Mouse (Mus musculus) heart, postnatal 25 days (tissue): Measurements from ENCODE around the gene Olfr1019. TPM values are rescaled to one million over a fixed set of nuclear protein-coding genes. Genes with fewer than 3 reads are reported as not detected.

ENCODE experiments used
- DNase-seq: peaks from one replicate; pipeline ENCODE4 v3.0.0; 2022; ENCODE audit warnings: low spot score
- intact Hi-C: fragments of 180-260 bp; cut with DNase I; formaldehyde crosslinking; loops from one replicate; pipeline ENCODE4 v1.15.1; 2025
- total RNA-seq, 2 experiments: library from RNA; stranded (reverse); gene quantifications; 2 replicates each; pipeline ENCODE4 v1.2.3; 2021

Gene Olfr1019
- total RNA-seq, result not detected

GRCm38 (mm10) chr2:85845383-85845782, at the start of gene Olfr1019:
Gene Olfr1019, minus strand, starts transcription at chr2:85845483.
- intact Hi-C loops, result no loop called here
- no peak for DNase-seq

- DNase-seq, result no peak
- intact Hi-C loops, result no loop called here
Observed at GRCm38 (mm10) chr2:85885340-85885739, 40.1 kb upstream of the Olfr1019 start, which contains the start of gene Olfr1023. Gene Olfr1023, plus strand, starts transcription at chr2:85885640.

DNA sequence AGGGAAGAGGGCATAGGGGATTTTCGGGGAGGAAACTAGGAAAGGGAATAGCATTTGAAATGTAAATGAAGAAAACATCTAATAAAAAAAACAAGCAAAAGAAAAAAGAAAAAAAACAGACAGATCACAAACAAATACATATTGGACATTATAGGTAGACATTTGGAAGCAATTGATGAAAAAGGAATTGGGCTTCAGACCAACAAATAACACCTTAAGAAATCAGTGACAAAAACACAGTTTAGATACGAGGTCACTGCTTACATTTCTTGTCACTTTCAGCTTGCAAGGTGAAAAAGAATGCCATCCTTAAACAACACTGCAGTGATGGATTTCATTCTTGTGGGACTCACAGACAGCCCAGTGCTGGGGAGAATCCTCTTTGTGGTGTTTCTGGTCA, 23.0 kb upstream of the Olfr1019 start, which contains the start of gene Olfr1022:
TSS of gene Olfr1022 (plus strand) at position 301 of the 400 bp plus-strand sequence.
- DNase-seq, result no peak
- intact Hi-C loops, result no loop called here

DNA sequence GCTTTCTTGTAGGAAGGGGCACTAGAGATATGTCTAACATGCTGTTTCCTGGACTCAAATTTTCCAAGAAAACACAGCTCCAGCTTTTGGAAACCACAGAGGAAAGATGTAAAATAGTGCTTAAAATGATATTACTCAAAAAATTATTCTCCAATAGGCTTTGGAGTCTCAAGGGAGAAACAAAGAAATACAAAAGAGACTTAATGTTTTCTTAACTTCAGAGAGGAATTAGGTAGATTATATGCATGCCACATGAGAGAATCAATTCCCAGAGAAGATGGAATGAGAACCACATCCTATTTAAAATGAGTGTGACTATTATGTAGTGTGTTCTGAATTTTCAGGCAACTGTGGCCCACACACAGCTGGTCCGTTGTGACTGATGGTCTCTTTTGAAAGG, 1.4 kb upstream of the Olfr1019 start, which contains the start of gene Olfr1020:
TSS of gene Olfr1020 (plus strand) at position 301 of the 400 bp plus-strand sequence.
- intact Hi-C loops, result no loop called here
- no peak for DNase-seq

GRCm38 (mm10) chr2:85818179-85818578, 27.1 kb downstream of the Olfr1019 start, which contains the start of gene Olfr1018:
Gene Olfr1018, plus strand, starts transcription at chr2:85818479.
- DNase-seq, result no peak
- intact Hi-C loops, result no loop called here

DNA sequence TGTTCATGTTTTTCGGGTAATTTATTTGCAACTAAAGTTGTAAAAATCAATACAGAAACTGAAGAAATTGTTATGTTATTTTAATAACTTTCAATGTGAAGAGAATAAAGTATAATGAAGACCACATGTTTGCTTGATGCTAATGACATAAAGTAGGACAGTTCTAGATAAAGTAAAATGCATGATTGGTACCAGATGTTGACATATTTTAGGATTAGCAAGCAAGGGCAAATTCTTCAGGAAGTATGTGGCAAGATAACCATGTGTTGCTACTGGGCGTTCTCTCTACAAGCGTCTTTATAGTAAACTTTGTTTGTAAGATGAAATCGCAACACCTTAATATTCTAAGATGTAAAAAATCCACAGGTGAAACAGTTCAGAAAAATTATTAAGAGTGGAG, 40.8 kb downstream of the Olfr1019 start:
- intact Hi-C loops, result no loop called here
- DNase-seq, result no peak

- DNase-seq, result no peak
- intact Hi-C loops, result no loop called here
Observed at GRCm38 (mm10) chr2:85802444-85802843, 42.8 kb downstream of the Olfr1019 start, which contains the start of gene Olfr1016. Gene Olfr1016, minus strand, starts transcription at chr2:85802544.

DNA sequence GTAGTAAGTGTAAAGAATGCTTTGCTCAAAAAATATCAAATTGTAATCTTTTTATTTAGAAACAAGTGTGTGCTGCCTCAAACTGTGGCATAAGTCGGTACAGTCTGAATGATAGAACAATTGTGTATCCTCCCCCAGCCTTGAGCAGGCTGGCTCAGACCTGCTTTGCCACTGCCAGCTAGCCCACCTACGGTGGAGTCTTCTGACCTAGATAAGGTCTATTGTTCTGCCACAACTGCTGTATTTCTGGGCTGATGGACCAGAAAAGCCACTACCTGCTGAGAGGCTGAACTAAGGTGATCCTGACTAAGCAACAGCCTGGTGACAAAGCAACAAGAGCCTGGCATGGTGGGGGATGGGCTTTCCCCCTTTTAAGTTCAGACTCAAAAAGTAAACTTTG, 53.0 kb downstream of the Olfr1019 start:
- no peak for DNase-seq
- intact Hi-C loops, result no loop called here

Other genes with a start within 250 kb of the Olfr1019 start
- not detected for gene Olfr1000, start 233.6 kb downstream of the Olfr1019 start, total RNA-seq
- gene Olfr1002, start 194.8 kb downstream of the Olfr1019 start, total RNA-seq, result not detected
- not detected for gene Olfr154, start 181.0 kb downstream of the Olfr1019 start, total RNA-seq
- not detected for gene Olfr1006, start 166.7 kb downstream of the Olfr1019 start, total RNA-seq
- not detected for gene Olfr1008, start 156.1 kb downstream of the Olfr1019 start, total RNA-seq
- gene Olfr1009, start 130.1 kb downstream of the Olfr1019 start, total RNA-seq, result not detected
- not detected for gene Olfr1012, start 82.7 kb downstream of the Olfr1019 start, total RNA-seq
- gene Olfr1013, start 78.4 kb downstream of the Olfr1019 start, total RNA-seq, result not detected
- gene Olfr1014, start 72.8 kb downstream of the Olfr1019 start, total RNA-seq, result not detected
- not detected for gene Olfr1015, start 63.5 kb downstream of the Olfr1019 start, total RNA-seq
- not detected for gene Olfr1016, start 42.9 kb downstream of the Olfr1019 start, total RNA-seq
- not detected for gene Olfr1018, start 27.0 kb downstream of the Olfr1019 start, total RNA-seq
- gene Olfr1020, start 1.5 kb upstream of the Olfr1019 start, total RNA-seq, result not detected
- gene Olfr1022, start 23.1 kb upstream of the Olfr1019 start, total RNA-seq, result not detected
- gene Olfr1023, start 40.2 kb upstream of the Olfr1019 start, total RNA-seq, result not detected
- gene Olfr1024, start 59.6 kb upstream of the Olfr1019 start, total RNA-seq, result not detected
- gene Olfr1025-ps1, start 69.7 kb upstream of the Olfr1019 start, total RNA-seq, result not detected
- gene Olfr1026, start 76.1 kb upstream of the Olfr1019 start, total RNA-seq, result not detected
- not detected for gene Olfr1028, start 105.0 kb upstream of the Olfr1019 start, total RNA-seq
- not detected for gene Olfr1029, start 128.4 kb upstream of the Olfr1019 start, total RNA-seq
- not detected for gene Olfr1030, start 133.8 kb upstream of the Olfr1019 start, total RNA-seq
- gene Olfr1031, start 144.8 kb upstream of the Olfr1019 start, total RNA-seq, result not detected
- gene Olfr1032, start 160.1 kb upstream of the Olfr1019 start, total RNA-seq, result not detected
- 1 to 10 TPM; 5.3 to 6.2 TPM for gene Olfr1033, start 175.2 kb upstream of the Olfr1019 start, total RNA-seq
- under 1 TPM; 0.14 to 0.16 TPM for gene Olfr1034, start 200.4 kb upstream of the Olfr1019 start, total RNA-seq
- gene Olfr1036, start 228.5 kb upstream of the Olfr1019 start, total RNA-seq, result not detected
- gene Olfr1037, start 241.9 kb upstream of the Olfr1019 start, total RNA-seq, result not detected